In the genomic region with DNA sequence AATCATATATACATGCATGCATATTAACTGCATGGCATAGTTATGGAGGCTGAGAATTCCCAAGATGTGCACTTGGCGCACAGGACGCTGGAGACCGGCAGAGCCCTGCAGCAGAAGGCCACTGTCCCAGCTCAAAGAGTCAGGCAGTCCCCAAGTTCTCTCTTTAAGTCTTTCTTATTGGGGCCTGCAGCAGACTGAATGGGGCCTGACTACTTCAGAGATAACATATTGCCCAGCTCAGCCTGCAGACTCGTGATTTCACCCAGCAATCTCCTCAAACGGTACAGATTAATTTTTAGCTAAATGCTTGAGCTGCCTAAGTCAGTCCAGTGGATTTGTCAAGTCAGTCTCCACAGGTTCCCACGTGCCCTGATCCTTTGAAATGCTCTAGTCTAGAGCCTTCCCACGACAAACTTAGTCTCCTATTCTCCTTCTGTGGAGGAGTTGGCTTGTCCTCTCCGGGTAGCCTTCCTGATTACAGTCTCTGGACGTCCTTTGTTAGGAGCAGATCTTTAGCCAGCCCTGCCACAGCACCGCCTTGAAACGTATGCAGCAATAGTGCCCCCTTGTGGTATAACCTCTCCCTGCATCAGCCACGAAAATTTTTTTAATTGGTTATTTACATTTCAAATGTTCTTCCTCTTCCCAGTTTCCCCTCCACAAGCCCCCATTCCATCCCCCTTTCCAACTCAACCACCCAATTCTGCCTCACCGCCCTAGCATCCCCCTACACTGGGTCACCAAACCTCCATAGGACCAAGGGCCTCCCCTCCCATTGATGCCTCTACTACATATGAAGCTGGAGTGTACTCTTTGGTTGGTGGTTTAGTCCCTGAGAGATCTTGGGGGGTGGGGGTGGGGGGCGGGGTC, we compare ENCODE assay signal across 7 mouse cellular contexts. TPM values are rescaled to one million over a fixed set of nuclear protein-coding genes. Genes with fewer than 3 reads are reported as not detected.
DNase-seq lines count a peak whose midpoint lies in the region; ATAC-seq lines count a peak whose summit lies in the region.

No protein-coding gene starts in this region.

- peaks cover 12% of the 10 kb centered on the region; the same call in 1 of the 2 replicates for H3K36me3 ChIP-seq in intestine, embryonic 14.5 days (ENCODE audit: control insufficient read depth, insufficient read depth, low read length)

- H3K9me3 ChIP-seq in intestine, embryonic 14.5 days (ENCODE audit: control insufficient read depth, low read length): peaks cover 5% of the 10 kb centered on the region; the same call in 1 of the 2 replicates

- H3K4me1 ChIP-seq in intestine, embryonic 14.5 days (replicated peaks; ENCODE audit: control insufficient read depth, insufficient read depth, low read length): peaks cover 17% of the 10 kb centered on the region

- 0 out of 2 replicates have a peak overlapping the region, but pooled peaks have one; percentile 22 for H3K9ac ChIP-seq in intestine, embryonic 14.5 days (ENCODE audit: low read length)

- WGBS in intestine, embryonic 14.5 days: 14% methylated on average over 14 of the region's 14 CpGs

- no peak overlapping the region for H3K4me3 ChIP-seq in intestine, embryonic 14.5 days (ENCODE audit: low read depth, low read length)

- ATAC-seq in intestine, embryonic 14.5 days (replicated peaks; ENCODE audit: low FRiP score, low TSS enrichment, low read depth): peak; percentile 89
- peak; percentile 85 for ATAC-seq in megakaryocyte-erythroid progenitor cell, adult 5-6 weeks (replicated peaks; ENCODE audit: low FRiP score, low TSS enrichment, poor library complexity, severe bottlenecking)

- DNase-seq in adrenal gland, adult 18-20 months (ENCODE audit: low spot score in 2 of 2): peak; percentile 60 to 62
- peak; percentile 91 for DNase-seq in embryo, embryonic 10 days (ENCODE audit: low spot score)
- DNase-seq in gastrocnemius, postnatal 25 days: peak; percentile 57
- peak; percentile 90 for DNase-seq in intestine, embryonic 14.5 days (ENCODE audit: low spot score)
- peak; percentile 18 to 78 for DNase-seq in left cerebral cortex, adult 9 months (ENCODE audit: low spot score in 2 of 2)
- DNase-seq in right cerebral cortex, postnatal 36 days (ENCODE audit: low spot score in 2 of 2): peak; percentile 25 to 34

- H3K4me2 ChIP-seq in intestine, embryonic 14.5 days (ENCODE audit: low read length): no peak overlapping the region

- no peaks in the 10 kb centered on the region for H3K27me3 ChIP-seq in intestine, embryonic 14.5 days (replicated peaks; ENCODE audit: control insufficient read depth, insufficient read depth, low read length)

- peak overlapping the region; percentile 82 for H3K27ac ChIP-seq in intestine, embryonic 14.5 days (ENCODE audit: low read depth)

RNA-seq across cellular contexts. Expression of a gene that starts 40.9 kb away (rescaled TPM):
- 10 to 100 TPM; 55.8 to 67.8 TPM for total RNA-seq in adrenal gland, adult 18-20 months (2021)
- total RNA-seq in gastrocnemius, postnatal 25 days (2021): 10 to 100 TPM; 44.6 to 45.8 TPM
- 52.3 and 52.8 TPM in 2 replicates for polyA plus RNA-seq in intestine, embryonic 14.5 days (2014; fragmentation: Nextera tagmentation; extraction: Ambion mirVana)
- 10.2 and 14.0 TPM in 2 replicates for total RNA-seq in megakaryocyte-erythroid progenitor cell, adult 5-6 weeks (2014; fragmentation: Nextera tagmentation)
- 15.3 and 19.7 TPM in 2 replicates for total RNA-seq in megakaryocyte-erythroid progenitor cell, adult 5-6 weeks (2017)

RNA-seq across cellular contexts. Expression of a gene that starts 57.6 kb away (rescaled TPM):
- total RNA-seq in adrenal gland, adult 18-20 months (2021): not detected
- under 1 TPM in 1 of 2 experiments, not detected in 1; 0.59 TPM for total RNA-seq in gastrocnemius, postnatal 25 days (2021)
- polyA plus RNA-seq in intestine, embryonic 14.5 days (2014; fragmentation: Nextera tagmentation; extraction: Ambion mirVana): 0.64 and 1.3 TPM in 2 replicates
- total RNA-seq in megakaryocyte-erythroid progenitor cell, adult 5-6 weeks (2014; fragmentation: Nextera tagmentation): not detected in 2 replicates
- not detected in 2 replicates for total RNA-seq in megakaryocyte-erythroid progenitor cell, adult 5-6 weeks (2017)

Comparison
In these comparisons a context has a peak if more than half of its experiments do, and no peak if none do; other contexts are left out.
1. DNase-seq: peak in every context shown above with its lines; median percentile 91 in embryo, embryonic 10 days; 90 in intestine, embryonic 14.5 days; 61 in adrenal gland, adult 18-20 months; 57 in gastrocnemius, postnatal 25 days; 48 in left cerebral cortex, adult 9 months; 30 in right cerebral cortex, postnatal 36 days.